Mouse (Mus musculus): ENCODE measurements around the gene Gm10188.

Gm10188 gene

DNA sequence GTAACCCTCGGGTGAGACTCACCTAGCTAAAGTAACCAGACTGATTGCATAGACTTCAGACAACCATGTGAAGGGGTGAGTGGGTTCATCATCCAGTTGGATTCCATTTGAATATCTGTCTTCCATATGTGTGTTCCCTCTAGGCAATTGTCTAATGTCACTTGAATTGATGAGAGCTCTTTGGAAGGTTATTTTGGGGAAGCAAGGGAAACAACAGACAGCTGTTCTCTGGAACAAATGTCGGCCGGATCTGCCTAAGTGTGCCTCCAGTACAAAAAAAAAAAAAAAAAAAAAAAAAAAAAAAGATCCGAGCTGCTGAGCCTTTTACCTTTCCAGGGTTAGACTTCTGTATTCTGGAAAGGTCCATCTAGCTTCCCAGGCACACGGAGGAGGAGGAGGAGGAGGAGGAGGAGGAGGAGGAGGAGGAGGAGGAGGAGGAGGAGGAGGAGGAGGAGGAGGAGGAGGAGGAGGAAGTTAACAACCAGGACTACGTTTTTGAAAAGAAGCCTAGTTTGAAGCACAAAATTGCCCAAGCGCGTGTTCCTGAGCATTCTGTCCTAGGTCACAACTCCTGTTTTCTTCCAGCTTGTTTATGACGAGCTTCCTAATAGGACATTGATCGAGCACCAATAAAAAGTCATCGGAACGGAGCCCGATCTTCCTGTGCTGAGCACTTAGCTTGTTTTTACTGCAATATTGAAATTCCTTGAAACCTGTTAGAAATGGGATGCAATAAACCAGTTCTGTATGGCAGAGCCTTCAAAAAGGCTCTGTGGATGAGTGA, 3.1 kb downstream of the Gm10188 start:
- DNase-seq (ENCODE audit: low spot score) = no peak

DNA sequence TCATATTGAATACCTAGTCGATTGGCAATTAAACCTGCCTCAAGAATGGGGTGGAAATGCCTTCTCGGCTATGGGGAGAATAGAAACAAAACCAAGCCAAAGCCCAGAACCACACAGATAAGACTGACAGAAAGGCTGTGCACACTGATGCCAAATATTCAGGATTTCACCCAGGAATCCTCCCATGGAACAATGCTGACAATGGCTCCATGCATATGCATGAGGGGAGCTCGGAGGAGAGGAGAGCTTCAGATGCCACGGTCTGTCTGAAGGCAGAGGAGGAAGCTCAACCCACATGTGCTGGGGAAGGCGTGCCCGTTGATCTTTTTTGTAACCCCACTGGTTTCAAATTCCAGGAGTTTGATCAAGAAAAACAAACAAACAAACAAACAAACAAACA, 7.4 kb downstream of the Gm10188 start:
- DNase-seq (ENCODE audit: low spot score) = no peak

DNA sequence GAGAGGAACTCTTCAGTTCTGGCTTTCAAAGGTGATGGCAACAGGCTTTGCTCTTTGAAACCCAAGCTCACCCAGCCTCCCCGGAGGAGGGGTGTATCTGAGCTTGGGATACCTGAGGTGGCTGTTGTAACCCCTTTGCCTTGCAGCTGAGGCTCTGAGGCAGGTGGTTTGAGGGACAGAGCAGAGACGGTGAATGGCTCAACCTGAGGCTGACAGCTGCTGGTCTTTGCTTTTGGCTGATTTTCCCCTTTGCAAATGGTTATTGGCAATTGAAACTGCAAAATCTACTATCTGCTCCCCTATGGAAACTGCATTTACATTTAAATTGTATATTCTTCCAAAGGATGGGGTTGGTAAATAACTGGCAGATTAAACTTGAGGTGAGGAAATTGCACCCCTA, 7.9 kb downstream of the Gm10188 start:
- DNase-seq (ENCODE audit: low spot score) = no peak

- DNase-seq (ENCODE audit: low spot score) = no peak
Measured at GRCm38 (mm10) chr1:132216276-132216675, 13.3 kb downstream of the Gm10188 start.

DNA sequence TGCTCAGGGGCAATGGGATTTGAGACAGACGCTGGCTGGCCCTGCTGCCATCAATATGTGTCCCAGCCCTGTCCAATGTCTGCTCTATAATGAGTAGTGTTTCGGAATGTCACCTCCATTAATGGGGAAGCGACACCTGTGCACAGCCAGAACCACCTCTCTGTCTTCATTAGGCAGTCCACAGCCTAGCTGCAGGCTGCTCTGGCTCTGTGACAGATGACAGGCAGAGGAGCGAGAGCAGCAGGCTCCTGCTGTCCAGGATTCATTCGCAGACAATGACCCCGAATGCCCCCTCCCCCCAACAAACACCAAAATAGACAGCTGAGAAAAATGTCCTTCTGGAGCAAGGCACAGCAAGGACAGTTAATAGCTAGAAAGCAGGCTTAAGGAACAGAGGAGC, 16.5 kb downstream of the Gm10188 start:
- DNase-seq (ENCODE audit: low spot score) = no peak

- peak; percentile 90 for DNase-seq (ENCODE audit: low spot score)
Measured at GRCm38 (mm10) chr1:132212218-132212617, 17.3 kb downstream of the Gm10188 start.

- DNase-seq (ENCODE audit: low spot score) = no peak
Measured at GRCm38 (mm10) chr1:132211672-132212071, 17.9 kb downstream of the Gm10188 start.

DNA sequence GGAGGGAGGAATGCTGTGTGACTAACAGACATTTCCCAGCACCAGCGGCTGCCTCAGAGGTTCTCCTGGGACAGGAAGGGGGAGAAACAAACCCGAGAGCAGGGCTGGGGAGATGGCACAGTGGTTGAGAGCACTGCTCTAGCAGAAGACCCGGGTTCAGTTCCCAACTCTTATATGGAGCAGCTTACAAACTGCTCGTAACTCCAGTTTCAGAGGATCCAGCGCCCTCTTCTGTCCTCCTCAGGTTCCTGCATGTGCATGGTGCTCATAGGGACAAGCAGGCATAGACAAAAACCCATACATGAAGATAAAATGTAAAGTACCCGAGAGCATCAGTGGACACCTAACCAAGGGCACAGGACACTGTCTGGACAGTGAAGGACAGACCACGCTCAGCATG, 18.6 kb downstream of the Gm10188 start:
- DNase-seq (ENCODE audit: low spot score) = no peak

DNA sequence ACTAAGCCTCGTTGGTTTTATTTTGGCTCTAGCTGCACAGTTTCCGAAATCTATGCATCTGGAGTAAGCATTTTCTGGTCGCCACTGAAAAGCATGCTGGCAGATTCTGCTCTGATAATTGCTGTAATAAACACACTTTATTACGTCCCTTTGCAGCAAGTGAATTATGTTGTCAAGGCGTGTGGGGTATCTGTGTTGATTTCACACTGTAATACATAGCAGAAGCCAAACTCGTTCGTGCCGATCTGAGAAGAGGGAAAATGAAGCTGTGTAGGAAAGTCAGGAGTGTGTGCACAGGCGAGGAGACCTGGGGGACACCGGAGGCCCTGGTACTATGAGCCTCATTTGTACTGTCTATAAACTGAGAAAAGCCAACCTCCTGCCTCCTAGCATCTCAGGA, 20.2 kb downstream of the Gm10188 start:
- DNase-seq (ENCODE audit: low spot score) = no peak

- peak; percentile 62 for DNase-seq (ENCODE audit: low spot score)
Measured at GRCm38 (mm10) chr1:132208154-132208553, 21.4 kb downstream of the Gm10188 start.

DNA sequence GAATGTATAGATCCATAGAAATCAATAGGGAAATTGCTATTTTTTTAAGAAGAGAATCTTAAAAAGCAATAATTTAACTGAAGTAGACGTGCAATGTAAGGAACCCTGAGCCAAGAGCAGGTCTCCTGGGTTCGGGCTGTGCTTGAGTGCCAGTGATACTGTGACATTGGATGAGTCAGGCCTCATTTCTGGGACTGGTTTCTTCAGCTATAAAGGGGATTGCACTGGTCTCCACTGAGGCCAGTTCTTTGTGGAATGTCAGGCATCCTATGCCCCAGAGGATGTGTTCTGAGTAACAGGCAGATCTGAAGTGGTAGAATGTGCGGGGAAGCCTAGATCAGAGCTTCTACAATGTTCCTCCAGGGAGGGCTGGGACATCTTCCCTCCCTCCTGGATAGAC, 22.7 kb downstream of the Gm10188 start:
- no peak for DNase-seq (ENCODE audit: low spot score)

GRCm38 (mm10) chr1:132205958-132206357, 23.6 kb downstream of the Gm10188 start:
- no peak for DNase-seq (ENCODE audit: low spot score)

DNA sequence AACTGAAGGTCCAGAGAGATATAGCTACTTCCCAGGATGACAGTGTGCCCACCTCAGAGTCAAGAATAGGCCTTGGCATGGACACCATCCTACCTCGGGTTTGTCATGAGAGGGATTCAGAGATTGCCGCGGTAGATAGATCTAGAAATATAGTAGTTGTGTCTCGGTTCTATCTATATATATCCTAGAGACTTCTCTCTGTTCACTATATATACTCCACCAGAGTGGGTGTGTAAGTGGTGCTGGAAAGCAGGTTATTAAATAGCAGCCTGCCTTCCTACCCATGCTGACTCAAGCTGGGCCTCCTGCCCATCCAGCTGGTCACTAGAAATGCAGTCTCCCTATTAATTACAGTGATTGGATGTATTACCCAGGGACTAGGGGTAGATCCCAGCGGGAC, 26.8 kb downstream of the Gm10188 start:
- no peak for DNase-seq (ENCODE audit: low spot score)

DNA sequence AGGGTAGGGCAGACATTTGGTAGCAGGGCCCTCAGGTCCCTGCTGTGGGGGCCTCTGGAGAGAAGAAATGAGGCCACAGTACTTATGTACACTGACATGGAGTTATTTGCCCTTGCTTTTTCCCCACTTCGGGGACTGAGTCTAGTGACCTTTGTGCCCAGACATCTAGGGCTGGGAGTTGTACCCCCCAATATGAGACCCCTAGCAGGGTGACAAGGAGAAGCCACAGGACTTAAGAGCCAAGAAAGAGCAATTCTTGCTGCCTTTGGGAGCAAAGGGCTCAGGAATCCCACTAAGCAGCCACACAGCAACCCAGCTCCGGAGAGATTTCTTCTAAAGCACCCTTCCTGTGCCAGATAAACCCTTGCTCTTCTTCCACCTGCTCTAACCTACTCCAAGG, 27.6 kb downstream of the Gm10188 start:
- DNase-seq (ENCODE audit: low spot score) = no peak

GRCm38 (mm10) chr1:132201511-132201860, 28.1 kb downstream of the Gm10188 start:
- no peak for DNase-seq (ENCODE audit: low spot score)

DNA sequence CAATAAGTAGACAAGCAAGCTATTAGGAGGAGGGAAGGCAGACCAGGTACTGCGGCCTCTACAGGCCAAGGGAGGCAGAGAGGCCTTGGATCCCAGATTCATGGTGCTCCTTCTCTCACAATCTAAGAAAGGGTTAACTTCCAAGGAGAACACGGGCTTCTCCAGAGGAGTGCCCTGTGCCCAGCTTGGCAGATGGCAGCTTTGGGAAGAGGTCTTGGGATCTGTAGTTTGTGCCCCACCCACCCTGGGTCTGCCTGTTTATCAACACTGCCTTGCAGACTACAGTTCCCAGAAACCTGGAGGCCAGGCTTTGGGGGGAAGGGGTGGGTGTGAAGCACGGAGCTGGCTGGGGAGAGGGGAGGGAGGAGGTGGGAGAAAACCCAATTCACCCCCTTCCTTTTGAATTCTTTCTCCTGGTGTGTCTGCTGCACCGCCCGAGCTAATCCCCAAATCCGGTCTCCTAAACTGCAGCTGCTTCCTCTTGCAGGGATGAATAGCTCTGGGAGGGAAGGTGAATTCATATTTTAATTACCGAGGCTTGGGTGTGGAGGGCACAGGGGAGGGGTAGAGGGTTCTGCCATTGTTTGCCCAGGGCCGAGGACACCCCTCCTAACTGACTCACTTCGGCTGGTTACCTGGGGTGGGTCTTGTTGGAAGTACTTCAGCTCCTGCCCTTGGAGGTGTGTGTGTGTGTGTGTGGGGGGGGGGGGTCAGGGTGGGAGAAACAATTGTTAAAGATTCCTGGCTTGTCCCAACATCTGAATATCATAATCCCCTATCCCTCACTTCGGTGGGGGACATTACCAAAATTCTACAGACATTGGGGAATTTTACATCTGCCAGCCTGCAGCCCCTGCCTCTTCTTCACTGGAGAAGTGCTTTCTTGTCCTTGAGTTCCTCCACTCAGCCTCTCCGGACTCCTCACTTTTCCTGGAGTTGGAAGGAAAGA, 28.7 kb downstream of the Gm10188 start:
- peak; percentile 65 for DNase-seq (ENCODE audit: low spot score)

- peak; percentile 31 for DNase-seq (ENCODE audit: low spot score)
Measured at GRCm38 (mm10) chr1:132199934-132200333, 29.6 kb downstream of the Gm10188 start.

DNA sequence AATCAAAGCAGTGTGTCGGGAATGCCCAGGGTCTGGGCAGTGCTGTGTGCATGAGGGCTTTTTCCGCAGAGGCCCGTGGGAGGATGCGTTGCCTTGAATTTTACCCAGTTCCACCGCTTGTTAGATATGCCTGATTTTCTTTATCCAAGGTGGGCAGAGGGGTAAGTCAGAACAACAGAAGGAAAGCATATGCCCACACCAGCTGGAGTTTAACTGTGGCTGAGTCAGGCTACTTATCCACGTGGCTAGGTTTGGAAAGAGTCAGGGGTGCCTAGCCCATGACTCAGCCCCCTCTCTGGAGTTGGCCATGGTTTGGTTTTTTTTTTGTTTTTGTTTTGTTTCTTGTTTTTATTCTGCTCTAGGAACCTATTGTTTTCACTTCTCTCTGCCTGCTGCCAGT, 30.3 kb downstream of the Gm10188 start:
- peak; percentile 55 for DNase-seq (ENCODE audit: low spot score)

- DNase-seq (ENCODE audit: low spot score) = no peak
Measured at GRCm38 (mm10) chr1:132198401-132199071, 31.0 kb downstream of the Gm10188 start.

DNA sequence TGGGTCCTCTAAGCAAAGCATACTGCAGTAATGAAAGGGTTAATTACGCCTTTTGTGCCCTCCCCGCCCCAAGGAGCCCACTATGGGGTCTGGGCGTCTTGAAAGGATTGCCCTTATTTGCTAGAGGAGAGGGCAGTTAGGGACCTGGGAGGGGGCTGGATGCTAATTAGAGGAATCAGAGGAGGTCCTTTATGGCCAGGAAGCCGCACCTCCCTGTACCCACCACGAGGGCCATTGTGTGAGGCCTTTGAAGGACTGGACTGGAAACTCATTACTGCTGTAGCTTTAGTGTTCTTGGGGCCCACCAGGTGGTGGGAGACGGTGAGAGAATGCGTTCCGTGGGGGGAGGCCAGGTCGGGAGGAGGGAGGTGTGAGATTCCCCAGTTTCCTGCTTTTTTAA, 31.9 kb downstream of the Gm10188 start:
- DNase-seq (ENCODE audit: low spot score) = no peak

GRCm38 (mm10) chr1:132196337-132196736, 33.2 kb downstream of the Gm10188 start:
- no peak for DNase-seq (ENCODE audit: low spot score)

DNA sequence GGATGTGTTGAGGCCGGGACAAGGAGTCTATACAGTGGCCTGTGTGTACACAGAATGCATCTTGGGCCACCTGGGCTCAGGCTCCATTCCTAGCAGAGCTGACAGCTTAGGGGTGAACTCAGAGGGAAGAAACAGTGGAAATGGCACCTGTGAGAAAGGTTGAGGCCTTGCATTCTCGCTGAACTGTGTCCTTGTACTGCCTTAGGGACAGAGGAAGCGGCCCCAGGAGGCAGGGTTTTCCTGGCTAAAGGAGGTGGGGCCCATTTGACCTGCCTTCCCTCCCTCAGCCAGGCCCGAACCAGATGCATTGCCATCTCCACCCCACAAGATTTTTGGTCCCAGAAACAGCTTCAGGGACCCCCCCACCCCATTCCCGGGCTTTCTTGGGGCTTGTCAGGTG, 33.9 kb downstream of the Gm10188 start:
- no peak for DNase-seq (ENCODE audit: low spot score)

- no peak for DNase-seq (ENCODE audit: low spot score)
Measured at GRCm38 (mm10) chr1:132195100-132195499, 34.5 kb downstream of the Gm10188 start.

Data from layer of hippocampus, adult 11-12 months (tissue).